In the genomic region with DNA sequence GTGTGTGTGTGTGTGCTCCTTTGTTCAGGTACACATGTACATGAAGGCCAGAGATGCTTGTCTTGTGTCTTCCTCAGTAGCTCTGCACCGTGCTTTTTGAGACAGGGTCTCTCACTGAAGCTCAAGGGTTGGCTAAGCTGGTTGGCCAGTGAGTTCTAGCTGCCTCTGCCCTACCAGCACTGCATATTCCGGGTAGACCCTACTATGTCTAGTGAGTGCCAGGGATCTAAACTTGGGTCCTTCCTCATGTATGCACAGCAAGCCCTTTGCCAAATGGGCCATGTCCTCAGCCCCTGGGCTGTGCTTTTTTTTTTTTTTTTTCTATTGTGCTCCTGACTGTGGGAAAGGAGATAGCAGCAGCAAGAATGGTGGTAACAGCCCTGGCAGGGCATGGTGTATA, we compare ENCODE assay signal across 19 mouse cellular contexts. TPM values are rescaled to one million over a fixed set of nuclear protein-coding genes. Genes with fewer than 3 reads are reported as not detected.
DNase-seq lines count a peak whose midpoint lies in the region; ATAC-seq and TF ChIP-seq lines count a peak whose summit lies in the region.
"Had no signal": no experiment of that assay in that cellular context is flagged by ENCODE, and none has a peak within 500 bp of the region (broad histone marks: within the 10 kb centered on the region; RNA-seq: fewer than 3 reads in every experiment).

No protein-coding gene starts in this region.

- peaks cover 31% of the 10 kb centered on the region for H3K36me3 ChIP-seq in heart, embryonic 13.5 days
- H3K36me3 ChIP-seq in neural tube, embryonic 15.5 days: no peaks in the 10 kb centered on the region
- H3K36me3 ChIP-seq in stomach, postnatal 0 days (ENCODE audit: control insufficient read depth, insufficient read depth, low read length): peaks cover 11% of the 10 kb centered on the region; the same call in 1 of the 2 replicates
- H3K36me3 ChIP-seq: embryonic facial prominence, embryonic 12.5 days; forebrain, embryonic 15.5 days; hindbrain, embryonic 15.5 days; liver, embryonic 13.5 days had no signal

- no peaks in the 10 kb centered on the region for H3K9me3 ChIP-seq in heart, embryonic 13.5 days
- H3K9me3 ChIP-seq in neural tube, embryonic 15.5 days (replicated peaks): no peaks in the 10 kb centered on the region
- H3K9me3 ChIP-seq in stomach, postnatal 0 days (ENCODE audit: control insufficient read depth, low read length): no peaks in the 10 kb centered on the region
- H3K9me3 ChIP-seq: embryonic facial prominence, embryonic 12.5 days; forebrain, embryonic 15.5 days; hindbrain, embryonic 15.5 days; liver, embryonic 13.5 days; midbrain, embryonic 10.5 days had no signal

- intact Hi-C loops in heart, postnatal 25 days (cut with DNase I): no loop called here
- intact Hi-C loops in left cerebral cortex, adult 2 months (cut with DNase I): no loop called here
- intact Hi-C loops in left cerebral cortex, postnatal 36 days (cut with DNase I): no loop called here

- no peak for DNase-seq in heart, postnatal 25 days (ENCODE audit: low spot score)
- DNase-seq in left cerebral cortex, adult 2 months (ENCODE audit: extremely low spot score in 1 of 2, low spot score in 2 of 2): no peak
- no peak for DNase-seq in left cerebral cortex, postnatal 36 days (ENCODE audit: low spot score in 2 of 2)
- no peak for DNase-seq in neural tube, embryonic 10.5 days (ENCODE audit: extremely low spot score, low spot score)
- no peak for DNase-seq in stomach, postnatal 0 days (ENCODE audit: low spot score)
- no peak for DNase-seq in embryo, embryonic 9.5 days (ENCODE audit: extremely low spot score)
- DNase-seq: liver, embryonic 13.5 days had no signal

- H3K4me3 ChIP-seq in heart, embryonic 13.5 days: no peak overlapping the region
- H3K4me3 ChIP-seq in left cerebral cortex, adult 2 months: no peak overlapping the region
- H3K4me3 ChIP-seq in neural tube, embryonic 15.5 days (replicated peaks): no peak overlapping the region
- no peak overlapping the region for H3K4me3 ChIP-seq in stomach, postnatal 0 days (ENCODE audit: low read depth, low read length)
- H3K4me3 ChIP-seq: embryonic facial prominence, embryonic 12.5 days; forebrain, embryonic 15.5 days; hindbrain, embryonic 15.5 days; liver, embryonic 13.5 days; midbrain, embryonic 10.5 days had no signal

- H3K27ac ChIP-seq in heart, embryonic 13.5 days (replicated peaks): 0 out of 2 replicates have a peak overlapping the region, but pooled peaks have one; percentile 71
- peak overlapping the region; percentile 73; the same call in 1 of the 2 replicates for H3K27ac ChIP-seq in left cerebral cortex, adult 2 months
- H3K27ac ChIP-seq in neural tube, embryonic 15.5 days (replicated peaks): 0 out of 2 replicates have a peak overlapping the region, but pooled peaks have one; percentile 63
- H3K27ac ChIP-seq in stomach, postnatal 0 days (replicated peaks): peak overlapping the region; percentile 89; the same call in 1 of the 2 replicates
- H3K27ac ChIP-seq: liver, embryonic 13.5 days had no signal

- H3K4me1 ChIP-seq in heart, embryonic 13.5 days: peaks cover 16% of the 10 kb centered on the region
- peaks cover 15% of the 10 kb centered on the region for H3K4me1 ChIP-seq in neural tube, embryonic 15.5 days
- H3K4me1 ChIP-seq in stomach, postnatal 0 days (replicated peaks; ENCODE audit: control insufficient read depth, insufficient read depth): peaks cover 6% of the 10 kb centered on the region

- H3K9ac ChIP-seq in heart, embryonic 13.5 days: no peak overlapping the region
- H3K9ac ChIP-seq in neural tube, embryonic 15.5 days (replicated peaks): no peak overlapping the region
- no peak overlapping the region for H3K9ac ChIP-seq in stomach, postnatal 0 days (ENCODE audit: low read length)
- H3K9ac ChIP-seq: embryonic facial prominence, embryonic 12.5 days; forebrain, embryonic 15.5 days; hindbrain, embryonic 15.5 days; liver, embryonic 13.5 days; lung, embryonic 14.5 days had no signal

- no peak for TF ChIP-seq CTCF in left cerebral cortex, adult 2 months (IDR thresholded peaks at IDR 0.05)
- TF ChIP-seq CTCF in stomach, postnatal 0 days (IDR thresholded peaks at IDR 0.05; ENCODE audit: low read depth): no peak

- no peak for TF ChIP-seq EP300 in stomach, postnatal 0 days (optimal IDR thresholded peaks at IDR 0.05)

- 83% methylated on average over 2 of the region's 2 CpGs for WGBS in heart, embryonic 13.5 days
- WGBS in neural tube, embryonic 15.5 days: 82% methylated on average over 2 of the region's 2 CpGs
- WGBS in stomach, postnatal 0 days: 92% methylated on average over 2 of the region's 2 CpGs

- no peak for ATAC-seq in heart, embryonic 13.5 days (ENCODE audit: extremely low read depth, insufficient number of reproducible peaks, low FRiP score, low TSS enrichment)
- no peak for ATAC-seq in neural tube, embryonic 15.5 days (ENCODE audit: low FRiP score)
- no peak for ATAC-seq in stomach, postnatal 0 days (ENCODE audit: low FRiP score, low TSS enrichment)
- ATAC-seq: midbrain, embryonic 16.5 days had no signal

- H3K27me3 ChIP-seq in heart, embryonic 13.5 days (replicated peaks): peaks cover 5% of the 10 kb centered on the region; the same call in 1 of the 2 replicates
- H3K27me3 ChIP-seq in neural tube, embryonic 15.5 days (replicated peaks): peaks cover 2% of the 10 kb centered on the region; the same call in 1 of the 2 replicates
- H3K27me3 ChIP-seq in stomach, postnatal 0 days (ENCODE audit: control insufficient read depth, insufficient read depth, low read length): no peaks in the 10 kb centered on the region
- H3K27me3 ChIP-seq: embryonic facial prominence, embryonic 12.5 days; forebrain, embryonic 15.5 days; hindbrain, embryonic 15.5 days had no signal

- H3K4me2 ChIP-seq in heart, embryonic 13.5 days: no peak overlapping the region
- H3K4me2 ChIP-seq in neural tube, embryonic 15.5 days: no peak overlapping the region
- H3K4me2 ChIP-seq in stomach, postnatal 0 days (replicated peaks; ENCODE audit: low read depth): no peak overlapping the region
- H3K4me2 ChIP-seq: embryonic facial prominence, embryonic 12.5 days; forebrain, embryonic 15.5 days; hindbrain, embryonic 15.5 days; liver, embryonic 13.5 days; lung, embryonic 14.5 days had no signal

RNA-seq across cellular contexts. Expression of a gene that starts 7.9 kb away (rescaled TPM):
- 5.8 and 7.9 TPM in 2 replicates for polyA plus RNA-seq in heart, embryonic 13.5 days (2015; fragmentation: Nextera tagmentation; extraction: Ambion mirVana)
- 10 to 100 TPM; 45.1 to 56.9 TPM for total RNA-seq in heart, postnatal 25 days (2021)
- total RNA-seq in left cerebral cortex, adult 2 months (2021): 10 to 100 TPM; 29.0 to 34.4 TPM
- total RNA-seq in left cerebral cortex, postnatal 36 days (2021): 10 to 100 TPM; 26.4 to 27.2 TPM
- 16.9 and 18.5 TPM in 2 replicates for polyA plus RNA-seq in neural tube, embryonic 15.5 days (2015; fragmentation: Nextera tagmentation; extraction: Ambion mirVana)
- 4.1 and 4.2 TPM in 2 replicates for polyA plus RNA-seq in stomach, postnatal 0 days (2015; fragmentation: Nextera tagmentation; extraction: Ambion mirVana)
- total RNA-seq: hematopoietic stem cell, adult 5-6 weeks; MEL; neutrophil, adult 5-6 weeks had no signal
- polyA plus RNA-seq: C2C12 had no signal

RNA-seq across cellular contexts. Expression of a gene that starts 16.0 kb away (rescaled TPM):
- 1.1 and 1.5 TPM in 2 replicates for polyA plus RNA-seq in heart, embryonic 13.5 days (2015; fragmentation: Nextera tagmentation; extraction: Ambion mirVana)
- total RNA-seq in heart, postnatal 25 days (2021): 1 to 10 TPM; 1.5 to 2.3 TPM
- total RNA-seq in left cerebral cortex, adult 2 months (2021): 10 to 100 TPM; 62.6 to 66.0 TPM
- total RNA-seq in left cerebral cortex, postnatal 36 days (2021): 10 to 100 TPM; 56.0 to 67.0 TPM
- polyA plus RNA-seq in neural tube, embryonic 15.5 days (2015; fragmentation: Nextera tagmentation; extraction: Ambion mirVana): 60.1 and 68.2 TPM in 2 replicates
- 6.6 and 7.6 TPM in 2 replicates for polyA plus RNA-seq in stomach, postnatal 0 days (2015; fragmentation: Nextera tagmentation; extraction: Ambion mirVana)
- total RNA-seq: neutrophil, adult 5-6 weeks had no signal

RNA-seq across cellular contexts. Expression of a gene that starts 41.7 kb away (rescaled TPM):
- polyA plus RNA-seq in heart, embryonic 13.5 days (2015; fragmentation: Nextera tagmentation; extraction: Ambion mirVana): 0.05 and 0.28 TPM in 2 replicates
- under 1 TPM in 1 of 2 experiments, not detected in 1; 0.67 TPM for total RNA-seq in heart, postnatal 25 days (2021)
- total RNA-seq in left cerebral cortex, adult 2 months (2021): 1 to 10 TPM; 4.5 to 6.5 TPM
- 1 to 10 TPM; 5.3 to 7.4 TPM for total RNA-seq in left cerebral cortex, postnatal 36 days (2021)
- polyA plus RNA-seq in neural tube, embryonic 15.5 days (2015; fragmentation: Nextera tagmentation; extraction: Ambion mirVana): 7.5 and 7.7 TPM in 2 replicates
- polyA plus RNA-seq in stomach, postnatal 0 days (2015; fragmentation: Nextera tagmentation; extraction: Ambion mirVana): 0.30 and 0.34 TPM in 2 replicates
- total RNA-seq: hematopoietic stem cell, adult 5-6 weeks; MEL had no signal
- polyA plus RNA-seq: liver, embryonic 13.5 days had no signal

Comparison
In these comparisons a context has a peak if more than half of its experiments do, and no peak if none do; other contexts are left out.
1. RNA of a gene that starts 16.0 kb away (total RNA-seq): 56.0 to 67.0 TPM in left cerebral cortex, postnatal 36 days and 62.6 to 66.0 TPM in left cerebral cortex, adult 2 months; 1.5 to 2.3 TPM in heart, postnatal 25 days; every median in the first group is over 10 times any median in the second.
2. Peak in every context shown above with its lines, with median percentiles within 50 percentile points of each other: H3K27ac ChIP-seq.